Mouse (Mus musculus): ENCODE data around the gene Gfral. TPM values are rescaled to one million over a fixed set of nuclear protein-coding genes. Genes with fewer than 3 reads are reported as not detected.
"Not testable (repeated sequence)": the region's sequence is repeated elsewhere in the genome, so short reads cannot be mapped to it uniquely, and the experiment has no call there.

Gene Gfral
- polyA plus RNA-seq, 1 experiment from 2014 or later: not detected

DNA sequence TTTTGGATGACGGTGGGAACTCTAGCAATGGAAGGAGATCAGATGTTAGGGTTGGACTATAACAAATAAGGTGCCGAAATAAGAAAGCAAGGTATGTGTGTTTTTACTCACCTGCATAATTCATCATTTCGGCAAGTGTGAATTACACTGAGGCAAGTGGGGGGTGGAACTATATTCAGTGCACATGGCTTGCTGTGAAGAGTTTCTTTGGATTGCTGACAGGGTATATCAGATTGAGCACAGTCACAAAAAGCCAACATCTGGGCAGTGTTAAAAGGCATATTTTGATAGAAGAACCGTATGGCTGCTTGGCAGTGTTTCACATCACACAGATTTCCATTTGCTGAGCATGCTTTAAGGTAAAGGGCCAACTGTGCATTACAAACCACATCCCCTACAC, 16.5 kb downstream of the Gfral start:
- ATAC-seq (replicated peaks): no peak

GRCm38 (mm10) chr9:76179221-76179620, 34.2 kb downstream of the Gfral start:
- H3K4me2 ChIP-seq: no peak overlapping the region
- no peak overlapping the region for H3K9ac ChIP-seq
- H3K9me3 ChIP-seq: no peaks in the 10 kb centered on the region
- H3K27me3 ChIP-seq (replicated peaks): no peaks in the 10 kb centered on the region
- ATAC-seq (replicated peaks): no peak
- no peaks in the 10 kb centered on the region for H3K4me1 ChIP-seq
- H3K36me3 ChIP-seq (replicated peaks): no peaks in the 10 kb centered on the region
- no peak overlapping the region for H3K27ac ChIP-seq
- no peak overlapping the region for H3K4me3 ChIP-seq

More for the DNA sequence above, 16.5 kb downstream of the Gfral start:
- Histone ChIP-seq H3K4me1 (no peaks in the 10 kb centered on the region), H3K9ac (no peak overlapping the region), H3K9me3 (no peaks in the 10 kb centered on the region), H3K27ac (no peak overlapping the region), H3K4me2 (no peak overlapping the region), H3K4me3 (no peak overlapping the region), H3K36me3 (replicated peaks) (no peaks in the 10 kb centered on the region), H3K27me3 (replicated peaks) (no peaks in the 10 kb centered on the region)
- 87% methylated on average over 4 of the region's 4 CpGs for WGBS

- H3K36me3 ChIP-seq (replicated peaks): no peaks in the 10 kb centered on the region
- WGBS: 89% methylated on average over 5 of the region's 5 CpGs
- H3K9ac ChIP-seq: no peak overlapping the region
- no peaks in the 10 kb centered on the region for H3K4me1 ChIP-seq
- ATAC-seq (replicated peaks): no peak
- H3K9me3 ChIP-seq: no peaks in the 10 kb centered on the region
- no peak overlapping the region for H3K4me3 ChIP-seq
- no peak overlapping the region for H3K27ac ChIP-seq
- H3K27me3 ChIP-seq (replicated peaks): no peaks in the 10 kb centered on the region
- no peak overlapping the region for H3K4me2 ChIP-seq
Observed at GRCm38 (mm10) chr9:76172686-76173295, 40.7 kb downstream of the Gfral start.

GRCm38 (mm10) chr9:76168355-76168754, 45.1 kb downstream of the Gfral start:
- no peak for ATAC-seq (replicated peaks)
- Histone ChIP-seq H3K4me1 (no peaks in the 10 kb centered on the region), H3K27ac (no peak overlapping the region), H3K27me3 (replicated peaks) (no peaks in the 10 kb centered on the region), H3K4me3 (no peak overlapping the region), H3K9me3 (no peaks in the 10 kb centered on the region), H3K36me3 (replicated peaks) (no peaks in the 10 kb centered on the region), H3K9ac (no peak overlapping the region), H3K4me2 (no peak overlapping the region)
- WGBS: 59% methylated on average over 3 of the region's 3 CpGs

GRCm38 (mm10) chr9:76162446-76162845, 51.0 kb downstream of the Gfral start:
- Histone ChIP-seq H3K9ac (no peak overlapping the region), H3K4me3 (no peak overlapping the region), H3K27me3 (replicated peaks) (no peaks in the 10 kb centered on the region), H3K4me2 (no peak overlapping the region), H3K4me1 (no peaks in the 10 kb centered on the region), H3K36me3 (replicated peaks) (no peaks in the 10 kb centered on the region), H3K9me3 (no peaks in the 10 kb centered on the region), H3K27ac (no peak overlapping the region)
- no peak for ATAC-seq (replicated peaks)
- WGBS: 59% methylated on average over 8 of the region's 8 CpGs

DNA sequence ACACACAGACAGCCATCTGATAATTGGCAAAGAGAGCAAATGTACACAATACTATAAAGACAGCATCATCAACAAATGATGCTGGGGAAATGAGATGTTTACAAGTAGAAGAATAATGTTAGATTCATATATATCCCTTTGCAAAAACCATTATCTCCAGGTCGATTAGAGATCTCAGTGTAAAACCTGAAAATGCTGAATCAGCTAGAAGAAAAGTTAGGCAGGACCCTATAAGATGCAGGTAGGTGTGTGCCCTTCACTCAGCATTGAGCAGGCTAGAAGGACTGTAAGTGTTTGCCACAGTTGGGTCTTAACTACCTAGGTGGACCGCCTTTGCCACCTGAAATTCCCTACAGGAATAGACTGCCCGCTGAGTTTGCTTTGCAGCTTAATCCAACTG, 67.9 kb downstream of the Gfral start:
- WGBS: 49% methylated on average over 3 of the region's 3 CpGs
- H3K9me3 ChIP-seq: no peaks in the 10 kb centered on the region
- H3K4me2 ChIP-seq: no peak overlapping the region
- H3K27me3 ChIP-seq (replicated peaks): 0 out of 2 replicates have a peak, but pooled peaks cover 3% of the 10 kb centered on the region
- no peak overlapping the region for H3K9ac ChIP-seq
- no peak for ATAC-seq (replicated peaks)
- H3K27ac ChIP-seq: no peak overlapping the region
- no peak overlapping the region for H3K4me3 ChIP-seq
- H3K36me3 ChIP-seq (replicated peaks): no peaks in the 10 kb centered on the region
- H3K4me1 ChIP-seq: no peaks in the 10 kb centered on the region

GRCm38 (mm10) chr9:76138378-76139109, 74.9 kb downstream of the Gfral start:
- no peak overlapping the region for H3K4me2 ChIP-seq
- no peak overlapping the region for H3K9ac ChIP-seq
- H3K36me3 ChIP-seq (replicated peaks): no peaks in the 10 kb centered on the region
- peaks cover 3% of the 10 kb centered on the region; the same call in 1 of the 2 replicates for H3K27me3 ChIP-seq (replicated peaks)
- no peak overlapping the region for H3K27ac ChIP-seq
- no peaks in the 10 kb centered on the region for H3K4me1 ChIP-seq
- H3K4me3 ChIP-seq: no peak overlapping the region
- H3K9me3 ChIP-seq: no peaks in the 10 kb centered on the region
- no peak for ATAC-seq (replicated peaks)
- 63% methylated on average over 3 of the region's 3 CpGs for WGBS

DNA sequence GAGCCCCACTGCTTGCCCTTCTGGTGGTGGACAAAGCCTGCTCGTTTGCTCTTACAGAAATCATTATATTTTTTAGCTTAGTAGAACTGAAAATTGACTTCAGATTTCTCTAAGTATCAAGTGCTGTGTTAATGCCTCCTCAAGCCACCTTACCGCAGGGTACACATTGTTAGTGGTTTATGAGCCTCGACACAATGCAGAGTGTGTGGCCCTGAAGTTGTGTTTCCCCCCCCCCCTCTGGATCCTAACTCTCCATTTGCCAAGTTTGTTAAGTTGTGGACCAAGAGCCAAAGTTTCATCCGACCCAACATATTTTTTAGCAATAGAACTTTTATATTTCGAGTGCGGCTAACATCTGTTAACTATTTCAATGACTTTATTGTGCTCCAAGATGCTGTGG, 79.4 kb downstream of the Gfral start:
- Histone ChIP-seq H3K9ac (no peak overlapping the region), H3K9me3 (no peaks in the 10 kb centered on the region), H3K36me3 (replicated peaks) (no peaks in the 10 kb centered on the region), H3K4me3 (no peak overlapping the region), H3K4me1 (no peaks in the 10 kb centered on the region), H3K27me3 (replicated peaks) (no peaks in the 10 kb centered on the region; the same call in 1 of the 2 replicates), H3K27ac (no peak overlapping the region), H3K4me2 (no peak overlapping the region)
- 84% methylated on average over 6 of the region's 6 CpGs for WGBS
- no peak for ATAC-seq (replicated peaks)

DNA sequence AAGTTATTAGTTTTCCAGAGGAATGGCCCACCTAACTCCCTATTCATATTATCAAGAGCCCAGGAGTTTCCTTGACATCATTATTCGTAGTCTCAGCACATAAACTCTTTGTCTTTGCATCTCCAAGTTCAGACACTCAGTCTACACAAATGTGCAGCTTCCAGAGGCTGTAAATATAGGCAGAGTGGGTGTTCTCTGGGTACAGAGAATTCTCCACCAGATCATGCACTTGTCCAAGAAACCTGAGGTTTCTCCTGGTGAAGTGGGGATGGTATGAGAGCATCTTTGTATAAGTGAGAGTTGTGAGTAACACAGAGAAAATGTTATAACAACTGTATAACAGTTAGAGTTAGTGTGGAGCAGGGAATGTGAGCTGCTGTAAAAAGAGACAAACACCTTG, 84.1 kb downstream of the Gfral start:
- Histone ChIP-seq H3K9ac (no peak overlapping the region), H3K4me3 (no peak overlapping the region), H3K9me3 (no peaks in the 10 kb centered on the region), H3K4me1 (no peaks in the 10 kb centered on the region), H3K27ac (no peak overlapping the region), H3K36me3 (replicated peaks) (no peaks in the 10 kb centered on the region), H3K4me2 (no peak overlapping the region), H3K27me3 (replicated peaks) (no peaks in the 10 kb centered on the region)
- ATAC-seq (replicated peaks): no peak
- 77% methylated on average over 1 of the region's 1 CpGs for WGBS

DNA sequence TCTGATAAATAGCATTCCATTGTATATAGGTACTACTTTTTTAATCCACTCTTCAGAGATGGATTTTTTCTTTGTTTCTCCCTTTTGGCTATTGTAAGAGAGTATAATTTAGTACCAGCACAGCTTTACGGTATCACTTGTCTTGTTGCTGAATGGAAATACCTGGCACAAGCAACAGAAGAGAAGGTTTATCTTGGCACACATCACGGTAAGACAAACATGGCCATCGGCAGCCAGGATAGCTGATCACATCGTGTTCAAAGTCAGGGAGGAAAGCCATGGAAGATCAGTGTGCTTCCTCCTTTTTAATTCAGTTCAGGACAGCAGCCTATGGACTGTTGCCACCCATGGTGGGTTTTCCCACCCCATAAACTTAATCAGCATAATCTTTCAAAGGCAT, 89.2 kb downstream of the Gfral start:
- H3K27ac ChIP-seq: no peak overlapping the region
- no peaks in the 10 kb centered on the region for H3K36me3 ChIP-seq (replicated peaks)
- H3K4me3 ChIP-seq: no peak overlapping the region
- whole genome bisulfite sequencing: 76% methylated on average over 4 of the region's 4 CpGs
- H3K4me2 ChIP-seq: no peak overlapping the region
- H3K4me1 ChIP-seq: no peaks in the 10 kb centered on the region
- H3K9ac ChIP-seq: no peak overlapping the region
- H3K9me3 ChIP-seq: no peaks in the 10 kb centered on the region
- H3K27me3 ChIP-seq (replicated peaks): no peaks in the 10 kb centered on the region
- ATAC-seq (replicated peaks): no peak

GRCm38 (mm10) chr9:76122888-76123287, 90.6 kb downstream of the Gfral start:
- not testable (repeated sequence) for H3K9me3 ChIP-seq; H3K4me1 ChIP-seq; H3K36me3 ChIP-seq (replicated peaks); H3K27me3 ChIP-seq (replicated peaks); H3K4me2 ChIP-seq; H3K4me3 ChIP-seq; H3K27ac ChIP-seq; H3K9ac ChIP-seq
- 1% methylated on average over 2 of the region's 2 CpGs for WGBS
- peak; percentile 75 for ATAC-seq (replicated peaks)
